Mouse (Mus musculus) brain, embryonic 14.5 days (tissue): Measurements from ENCODE around the gene Rab11fip4.

Experiments used
- CTCF ChIP-seq: fragments of 200-500 bp; IDR thresholded peaks from 2 replicates; pipeline ENCODE4 v1.5.1; 2012; ENCODE audit warnings: inconsistent platforms, mild to moderate bottlenecking, moderate library complexity, borderline replicate concordance; ENCODE audit not compliant: insufficient read depth, insufficient read length; ENCODE audit errors: extremely low read depth
- POLR2A ChIP-seq: fragments of 200-500 bp; IDR thresholded peaks from 2 replicates; pipeline ENCODE4 v1.6.1; 2012; ENCODE audit warnings: mild to moderate bottlenecking, inconsistent platforms, borderline replicate concordance; ENCODE audit not compliant: poor library complexity, insufficient read depth, insufficient read length, severe bottlenecking; ENCODE audit errors: extremely low read depth

- TF ChIP-seq POLR2A: no peak
- TF ChIP-seq CTCF: no peak
Measured at GRCm38 (mm10) chr11:79643730-79644129, 52.7 kb downstream of the Rab11fip4 start.
